Mouse (Mus musculus) embryonic fibroblast, embryonic 13.5 days (primary cell): ENCODE data around the gene Dyrk1a.

Experiments used
- CTCF ChIP-seq: IDR thresholded peaks from 2 replicates; pipeline ENCODE4 v1.5.1; 2011; ENCODE audit warnings: mild to moderate bottlenecking, control low read depth, low read length, moderate library complexity, borderline replicate concordance; ENCODE audit not compliant: insufficient read depth
- POLR2A ChIP-seq: IDR thresholded peaks from 2 replicates; pipeline ENCODE4 v1.6.1; 2011; ENCODE audit warnings: low read depth, mild to moderate bottlenecking, control low read depth, low read length, moderate library complexity

- TF ChIP-seq CTCF = no peak
- TF ChIP-seq POLR2A = no peak
These were observed 36.4 kb downstream of the Dyrk1a start for GRCm38 (mm10) chr16:94606169-94606568.
